Mouse (Mus musculus) hindbrain, embryonic 12.5 days (tissue): Measurements from ENCODE around the gene Lmx1b. TPM values are rescaled to one million over a fixed set of nuclear protein-coding genes. Genes with fewer than 3 reads are reported as not detected.

Experiments used
- ATAC-seq: fragments of 200-750 bp; cut with Nextera tagmentation; 2 replicates; pipeline ENCODE4 v1.8.0; 2017; ENCODE audit warnings: moderate TSS enrichment; ENCODE audit not compliant: low FRiP score
- H3K27ac ChIP-seq: fragments of 300-500 bp; sonication (generic); 2 replicates; pipeline ENCODE4 v1.5.1; 2016; ENCODE audit warnings: mild to moderate bottlenecking
- H3K27me3 ChIP-seq: fragments of 300-500 bp; sonication (generic); 2 replicates; pipeline ENCODE4 v1.6.1; 2016; ENCODE audit warnings: mild to moderate bottlenecking
- H3K36me3 ChIP-seq: fragments of 300-500 bp; sonication (generic); 2 replicates; pipeline ENCODE4 v1.6.1; 2016; ENCODE audit warnings: mild to moderate bottlenecking
- H3K4me1 ChIP-seq: fragments of 300-500 bp; sonication (generic); 2 replicates; pipeline ENCODE4 v1.6.1; 2016
- H3K4me2 ChIP-seq: fragments of 300-500 bp; sonication (generic); replicated peaks from 2 replicates; pipeline ENCODE4 v1.6.1; 2016; ENCODE audit warnings: mild to moderate bottlenecking
- H3K4me3 ChIP-seq: fragments of 300-500 bp; sonication (generic); 2 replicates; pipeline ENCODE4 v1.5.1; 2016; ENCODE audit warnings: mild to moderate bottlenecking
- H3K9ac ChIP-seq: fragments of 300-500 bp; sonication (generic); 2 replicates; pipeline ENCODE4 v1.6.1; 2016; ENCODE audit warnings: mild to moderate bottlenecking, moderate library complexity
- H3K9me3 ChIP-seq: fragments of 300-500 bp; sonication (generic); replicated peaks from 2 replicates; pipeline ENCODE4 v1.6.1; 2016; ENCODE audit warnings: mild to moderate bottlenecking
- WGBS: fragments of 180-500 bp; shearing (Covaris S2); methylation state at CpG from one replicate; pipeline ENCODE4 v1.1.7; 2016; 5-methylcytosine and 5-hydroxymethylcytosine counted together
- polyA plus RNA-seq: library from polyadenylated mRNA; unstranded; fragments of >200 nt; fragmentation: Nextera tagmentation; extraction: Ambion mirVana; gene quantifications from 2 replicates; pipeline ENCODE4 v1.2.1, GENCODE M21; 2016

Gene Lmx1b
- polyA plus RNA-seq, 1 experiment from 2014 or later, result 5.0 TPM

- peak overlapping the region; percentile 48 for H3K4me2 ChIP-seq
- WGBS, result 5% methylated on average over 5 of the region's 5 CpGs
- H3K27ac ChIP-seq, result no peak overlapping the region
- H3K4me3 ChIP-seq, result no peak overlapping the region
- peaks cover 90% of the 10 kb centered on the region for H3K27me3 ChIP-seq
- 0 out of 2 replicates have a peak overlapping the region, but pooled peaks have one; percentile 13 for H3K9ac ChIP-seq
- peaks cover 24% of the 10 kb centered on the region for H3K4me1 ChIP-seq
- H3K36me3 ChIP-seq, result no peaks in the 10 kb centered on the region
- 0 out of 2 replicates have a peak, but pooled peaks have one; percentile 20 for ATAC-seq
- no peaks in the 10 kb centered on the region for H3K9me3 ChIP-seq
Measured at GRCm38 (mm10) chr2:33633237-33633636, 7.1 kb downstream of the Lmx1b start.

DNA sequence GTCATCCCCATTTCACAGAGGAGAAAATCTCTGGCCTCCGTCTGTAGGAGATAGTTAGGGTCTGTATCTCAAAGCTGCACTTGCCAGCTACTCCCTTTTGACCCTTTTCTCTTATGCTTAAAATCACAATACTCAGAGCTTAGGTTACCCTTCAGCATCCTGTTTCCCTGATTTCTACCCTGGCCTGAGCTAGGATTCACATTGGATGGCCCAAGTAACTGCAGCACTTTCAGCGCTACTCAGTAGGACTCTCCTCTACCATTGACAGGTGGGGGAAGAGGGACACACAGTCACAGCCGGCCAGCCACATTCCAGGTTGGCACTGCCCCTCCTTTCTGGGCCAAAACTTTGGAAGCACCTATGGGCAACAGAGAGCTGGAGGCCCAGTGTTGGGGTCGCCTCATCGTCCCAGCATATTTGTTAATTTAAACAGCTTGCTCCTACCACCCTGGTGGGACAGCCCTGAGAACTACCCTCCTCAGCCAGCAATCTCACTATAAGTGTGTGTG, 7.7 kb downstream of the Lmx1b start:
- no peak for ATAC-seq
- WGBS, result 10% methylated on average over 5 of the region's 5 CpGs
- Histone ChIP-seq H3K9me3 (no peaks in the 10 kb centered on the region), H3K4me1 (peaks cover 24% of the 10 kb centered on the region), H3K36me3 (no peaks in the 10 kb centered on the region), H3K4me2 (peak overlapping the region; percentile 48), H3K27me3 (peaks cover 90% of the 10 kb centered on the region), H3K4me3 (no peak overlapping the region), H3K9ac (no peak overlapping the region), H3K27ac (no peak overlapping the region)

DNA sequence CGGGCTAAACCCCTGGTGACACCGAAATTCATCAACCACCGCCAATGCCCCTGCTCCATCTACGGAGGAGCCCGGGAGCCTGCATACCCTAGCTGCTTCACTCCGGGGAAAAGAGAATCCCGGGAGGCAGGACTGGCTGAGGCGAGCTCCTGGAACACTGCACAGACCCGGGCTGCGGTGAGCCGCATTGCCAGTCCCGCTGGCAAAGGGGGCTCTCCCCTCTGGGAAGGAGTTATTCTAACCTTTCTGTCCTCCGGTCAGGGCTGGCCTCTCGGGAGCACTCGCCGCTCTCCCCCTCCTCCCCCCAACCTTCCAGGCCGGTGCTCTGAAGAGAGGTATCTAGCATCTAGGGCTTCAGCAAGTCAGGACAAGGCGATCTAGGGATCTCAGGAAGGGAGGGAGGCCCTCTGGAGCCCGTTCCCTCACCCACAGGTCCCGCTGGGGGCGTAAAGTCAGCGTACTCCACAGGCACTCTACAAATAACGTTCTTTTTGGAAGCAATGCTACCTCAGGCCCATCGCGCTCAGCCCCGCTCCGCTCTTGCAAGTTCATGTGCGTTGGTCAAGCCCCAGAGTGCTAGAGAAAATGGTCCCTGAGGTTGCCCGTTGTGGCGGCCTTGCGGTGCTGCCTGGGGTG, 8.5 kb downstream of the Lmx1b start:
- peak overlapping the region; percentile 28 for H3K4me3 ChIP-seq
- no peak for ATAC-seq
- peak overlapping the region; percentile 54 for H3K9ac ChIP-seq
- no peaks in the 10 kb centered on the region for H3K36me3 ChIP-seq
- peak overlapping the region; percentile 48 for H3K4me2 ChIP-seq
- peak overlapping the region; percentile 62 for H3K27ac ChIP-seq
- H3K9me3 ChIP-seq, result no peaks in the 10 kb centered on the region
- WGBS, result 1% methylated on average over 30 of the region's 31 CpGs
- H3K4me1 ChIP-seq, result peaks cover 30% of the 10 kb centered on the region
- H3K27me3 ChIP-seq, result peaks cover 93% of the 10 kb centered on the region

DNA sequence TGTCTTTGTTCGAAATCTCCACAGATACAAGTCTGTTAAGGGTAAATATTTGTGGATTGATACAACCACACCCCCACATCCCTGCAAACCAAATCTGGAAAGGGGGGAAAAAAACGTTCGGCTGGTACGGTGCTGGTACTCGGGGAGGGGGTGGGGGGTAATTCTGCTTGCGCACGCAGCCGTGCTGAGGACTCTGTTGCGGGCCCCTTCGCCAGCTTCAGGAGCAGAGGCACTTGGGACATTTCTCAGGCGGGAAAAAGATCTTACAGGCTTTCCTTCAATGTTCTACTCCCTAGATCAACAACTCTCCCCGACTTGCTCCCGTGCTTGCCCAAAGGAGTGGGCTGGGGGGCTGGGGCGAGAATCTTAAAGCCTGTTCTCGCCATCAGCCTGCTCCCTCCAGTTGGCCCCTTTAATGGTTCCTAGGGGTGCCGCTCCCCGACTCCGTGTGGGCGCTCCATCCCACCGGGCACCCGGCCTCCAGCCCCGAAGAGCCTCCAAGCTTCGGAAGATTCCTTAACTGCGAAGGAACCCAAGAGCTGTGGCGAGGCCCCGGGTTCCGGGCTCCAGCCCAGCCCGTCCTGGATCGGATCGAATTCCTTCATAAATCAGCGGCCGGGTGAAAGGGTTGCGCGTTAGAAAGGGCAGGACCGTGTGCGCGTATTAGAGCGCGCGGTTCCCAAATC, 9.1 kb downstream of the Lmx1b start:
- H3K27ac ChIP-seq, result peak overlapping the region; percentile 62
- peaks cover 97% of the 10 kb centered on the region for H3K27me3 ChIP-seq
- peak overlapping the region; percentile 48 for H3K4me2 ChIP-seq
- no peak for ATAC-seq
- H3K4me1 ChIP-seq, result peaks cover 35% of the 10 kb centered on the region
- under 1% methylated on average over 40 of the region's 40 CpGs for WGBS
- no peaks in the 10 kb centered on the region for H3K36me3 ChIP-seq
- H3K9ac ChIP-seq, result peak overlapping the region; percentile 54
- H3K9me3 ChIP-seq, result no peaks in the 10 kb centered on the region
- H3K4me3 ChIP-seq, result peak overlapping the region; percentile 28

DNA sequence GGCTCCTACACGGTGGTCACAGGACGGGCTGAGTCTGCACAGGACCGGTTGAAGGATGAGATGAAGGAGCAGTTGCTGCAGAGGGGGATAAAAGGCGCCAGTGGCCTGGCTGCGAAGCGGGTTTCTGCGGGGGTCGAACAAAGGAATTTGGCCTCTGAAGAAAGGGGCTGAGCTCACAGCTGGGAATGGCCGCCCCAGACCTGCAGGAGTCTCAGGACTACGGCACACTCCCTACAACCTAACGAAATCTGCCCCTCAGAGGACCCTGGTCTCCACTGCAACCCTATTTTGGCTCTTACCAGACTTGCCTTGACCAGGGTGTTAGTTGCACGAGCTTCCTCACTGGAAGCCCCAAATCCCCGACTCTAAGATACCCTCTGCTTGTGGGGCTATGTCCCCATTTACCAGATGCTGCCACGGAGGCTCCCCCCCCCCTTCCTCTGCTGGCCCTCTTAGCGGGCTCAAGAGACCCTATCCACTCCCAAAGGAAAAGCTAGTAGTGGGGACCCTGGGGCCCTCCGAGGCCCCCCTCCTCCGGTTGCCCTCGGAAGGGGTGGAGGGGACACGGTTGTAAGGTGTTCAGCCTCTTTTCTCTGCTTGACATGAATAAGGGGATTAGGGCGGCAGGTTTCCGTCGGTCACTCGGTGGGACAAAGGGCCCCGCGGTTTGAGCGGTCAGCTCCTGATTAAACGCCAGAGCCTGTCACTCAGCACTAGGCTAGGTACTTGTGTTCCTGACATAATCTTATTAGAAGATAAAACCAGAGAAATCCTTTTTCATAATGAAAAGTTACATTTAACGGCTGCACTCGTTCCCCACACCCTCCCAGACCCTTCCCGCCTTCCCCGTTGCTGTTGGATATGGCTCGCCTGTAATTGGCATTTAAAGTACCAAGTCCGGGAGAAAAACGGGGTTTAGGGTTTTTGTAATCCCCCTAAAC, 10.0 kb downstream of the Lmx1b start:
- H3K27me3 ChIP-seq, result peaks cover 97% of the 10 kb centered on the region
- H3K4me2 ChIP-seq, result peak overlapping the region; percentile 48
- ATAC-seq, result no peak
- peaks cover 41% of the 10 kb centered on the region for H3K4me1 ChIP-seq
- H3K27ac ChIP-seq, result peak overlapping the region; percentile 62
- H3K9ac ChIP-seq, result peak overlapping the region; percentile 54
- peak overlapping the region; percentile 28; the same call in 1 of the 2 replicates for H3K4me3 ChIP-seq
- WGBS, result 2% methylated on average over 34 of the region's 34 CpGs
- no peaks in the 10 kb centered on the region for H3K36me3 ChIP-seq
- H3K9me3 ChIP-seq, result no peaks in the 10 kb centered on the region

DNA sequence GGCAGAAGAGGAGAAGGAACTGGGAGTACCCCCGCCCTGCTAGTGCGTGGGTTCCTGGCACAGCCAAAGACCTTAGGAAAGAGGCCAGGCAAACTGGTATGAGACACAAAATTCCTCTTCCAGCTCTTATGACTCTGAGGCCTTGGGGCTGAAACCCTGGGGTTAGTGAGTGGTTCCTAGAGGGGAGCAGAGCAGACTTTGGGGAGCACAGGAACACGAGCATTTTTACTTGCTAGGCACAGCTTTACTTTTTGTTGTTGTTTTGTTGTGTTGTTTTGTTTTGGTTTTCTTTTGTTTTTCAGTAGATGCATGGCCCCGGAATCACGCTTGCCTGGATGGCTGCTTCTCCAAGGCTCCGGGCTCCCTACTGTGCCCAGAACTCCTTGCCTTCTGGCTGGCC, 10.7 kb downstream of the Lmx1b start:
- peak overlapping the region; percentile 48 for H3K4me2 ChIP-seq
- no peaks in the 10 kb centered on the region for H3K36me3 ChIP-seq
- peaks cover 48% of the 10 kb centered on the region for H3K4me1 ChIP-seq
- 4% methylated on average over 6 of the region's 6 CpGs for WGBS
- H3K9ac ChIP-seq, result peak overlapping the region; percentile 23; the same call in 1 of the 2 replicates
- peak overlapping the region; percentile 52 for H3K27ac ChIP-seq
- H3K9me3 ChIP-seq, result no peaks in the 10 kb centered on the region
- peaks cover 97% of the 10 kb centered on the region for H3K27me3 ChIP-seq
- no peak overlapping the region for H3K4me3 ChIP-seq
- no peak for ATAC-seq

- 2% methylated on average over 16 of the region's 16 CpGs for WGBS
- H3K4me2 ChIP-seq, result no peak overlapping the region; the same call in 1 of the 2 replicates
- no peaks in the 10 kb centered on the region for H3K9me3 ChIP-seq
- no peak overlapping the region for H3K27ac ChIP-seq
- H3K36me3 ChIP-seq, result no peaks in the 10 kb centered on the region
- H3K27me3 ChIP-seq, result peaks cover 97% of the 10 kb centered on the region
- H3K4me1 ChIP-seq, result peaks cover 50% of the 10 kb centered on the region
- ATAC-seq, result no peak
- H3K9ac ChIP-seq, result no peak overlapping the region
- no peak overlapping the region for H3K4me3 ChIP-seq
Measured at GRCm38 (mm10) chr2:33628791-33629190, 11.5 kb downstream of the Lmx1b start.

DNA sequence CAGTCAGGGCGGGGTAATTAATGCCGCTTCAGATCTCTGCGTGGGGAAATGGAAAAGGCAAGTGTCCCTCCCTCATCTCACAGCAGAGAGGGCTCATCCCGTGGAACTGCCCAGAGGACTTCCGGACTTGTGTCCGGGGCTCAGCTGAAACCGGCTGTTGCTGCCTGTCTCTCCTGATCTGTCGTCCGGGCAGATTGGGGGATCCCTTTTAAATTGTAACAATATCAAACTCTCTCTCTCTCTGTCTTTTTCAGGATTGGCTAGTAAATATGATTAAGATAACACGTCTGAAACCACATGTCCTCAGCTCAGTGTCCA, 13.3 kb downstream of the Lmx1b start:
- Histone ChIP-seq H3K36me3 (no peaks in the 10 kb centered on the region), H3K9ac (no peak overlapping the region), H3K4me1 (peaks cover 55% of the 10 kb centered on the region), H3K4me3 (no peak overlapping the region), H3K4me2 (no peak overlapping the region), H3K27me3 (peaks cover 91% of the 10 kb centered on the region), H3K27ac (0 out of 2 replicates have a peak overlapping the region, but pooled peaks have one; percentile 7), H3K9me3 (no peaks in the 10 kb centered on the region)
- 23% methylated on average over 10 of the region's 10 CpGs for WGBS
- ATAC-seq, result no peak

- H3K4me3 ChIP-seq, result no peak overlapping the region
- no peak overlapping the region for H3K4me2 ChIP-seq
- H3K36me3 ChIP-seq, result no peaks in the 10 kb centered on the region
- H3K4me1 ChIP-seq, result peaks cover 50% of the 10 kb centered on the region
- no peak for ATAC-seq
- no peak overlapping the region for H3K27ac ChIP-seq
- H3K27me3 ChIP-seq, result peaks cover 90% of the 10 kb centered on the region
- no peaks in the 10 kb centered on the region for H3K9me3 ChIP-seq
- WGBS, result 24% methylated on average over 16 of the region's 16 CpGs
- 0 out of 2 replicates have a peak overlapping the region, but pooled peaks have one; percentile 9 for H3K9ac ChIP-seq
Measured at GRCm38 (mm10) chr2:33626262-33627057, 13.9 kb downstream of the Lmx1b start.

DNA sequence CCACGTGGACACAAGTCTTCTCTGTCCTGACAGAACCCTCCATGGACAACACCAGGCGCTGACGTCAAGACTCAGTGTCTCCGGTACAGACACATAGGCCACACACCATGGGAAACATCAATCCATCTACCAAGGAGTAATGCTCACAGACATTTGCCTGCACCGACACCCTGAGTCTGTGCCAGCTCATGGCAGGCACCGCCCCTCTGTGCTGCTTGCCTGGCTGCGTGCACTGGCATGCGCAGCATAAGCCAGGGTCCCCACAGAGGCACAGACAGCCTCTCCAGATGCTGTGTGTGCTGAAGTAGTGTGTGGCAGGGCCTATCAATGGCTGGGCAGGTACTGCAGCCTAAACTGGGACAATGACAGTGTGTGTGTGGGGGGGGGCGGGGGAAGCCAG, 22.6 kb downstream of the Lmx1b start:
- peaks cover 80% of the 10 kb centered on the region for H3K27me3 ChIP-seq
- no peaks in the 10 kb centered on the region for H3K9me3 ChIP-seq
- H3K36me3 ChIP-seq, result no peaks in the 10 kb centered on the region
- H3K27ac ChIP-seq, result peak overlapping the region; percentile 94
- H3K4me1 ChIP-seq, result peaks cover 40% of the 10 kb centered on the region
- 65% methylated on average over 9 of the region's 9 CpGs for WGBS
- no peak for ATAC-seq
- no peak overlapping the region for H3K4me3 ChIP-seq
- 0 out of 2 replicates have a peak overlapping the region, but pooled peaks have one; percentile 32 for H3K9ac ChIP-seq
- H3K4me2 ChIP-seq, result peak overlapping the region; percentile 17

GRCm38 (mm10) chr2:33616411-33616843, 23.9 kb downstream of the Lmx1b start:
- H3K9me3 ChIP-seq, result no peaks in the 10 kb centered on the region
- peak overlapping the region; percentile 94 for H3K27ac ChIP-seq
- peak overlapping the region; percentile 33 for H3K4me3 ChIP-seq
- WGBS, result under 1% methylated on average over 30 of the region's 30 CpGs
- H3K36me3 ChIP-seq, result no peaks in the 10 kb centered on the region
- H3K27me3 ChIP-seq, result peaks cover 84% of the 10 kb centered on the region
- peak; percentile 89 for ATAC-seq
- H3K9ac ChIP-seq, result peak overlapping the region; percentile 48
- peaks cover 44% of the 10 kb centered on the region for H3K4me1 ChIP-seq
- peak overlapping the region; percentile 61 for H3K4me2 ChIP-seq
